Mouse (Mus musculus) midbrain, embryonic 10.5 days (tissue): ENCODE results near the gene Uaca. TPM values are rescaled to one million over a fixed set of nuclear protein-coding genes. Genes with fewer than 3 reads are reported as not detected.
A peak's percentile ranks its signal among the peaks of the same experiment; 100 is the strongest.

ENCODE experiments used
- DNase-seq: peaks from one replicate; pipeline ENCODE4 v3.0.0-alpha.2; 2017; ENCODE audit warnings: low spot score
- H3K27ac ChIP-seq: fragments of 300-500 bp; sonication (generic); replicated peaks from 2 replicates; pipeline ENCODE4 v1.5.1; 2016; ENCODE audit warnings: mild to moderate bottlenecking
- H3K27me3 ChIP-seq: fragments of 300-500 bp; sonication (generic); 2 replicates; pipeline ENCODE4 v1.6.1; 2016; ENCODE audit warnings: low read depth, mild to moderate bottlenecking; ENCODE audit not compliant: poor library complexity, severe bottlenecking
- H3K36me3 ChIP-seq: fragments of 300-500 bp; sonication (generic); 2 replicates; pipeline ENCODE4 v1.6.1; 2016; ENCODE audit warnings: mild to moderate bottlenecking, moderate library complexity
- H3K4me1 ChIP-seq: fragments of 300-500 bp; sonication (generic); 2 replicates; pipeline ENCODE4 v1.6.1; 2016
- H3K4me3 ChIP-seq: fragments of 300-500 bp; sonication (generic); 2 replicates; pipeline ENCODE4 v1.5.1; 2016; ENCODE audit warnings: mild to moderate bottlenecking, moderate library complexity
- H3K9me3 ChIP-seq: fragments of 300-500 bp; sonication (generic); replicated peaks from 2 replicates; pipeline ENCODE4 v1.6.1; 2016; ENCODE audit warnings: mild to moderate bottlenecking
- WGBS: fragments of 180-500 bp; shearing (Covaris S2); methylation state at CpG from one replicate; pipeline ENCODE4 v1.1.7; 2016; 5-methylcytosine and 5-hydroxymethylcytosine counted together
- polyA plus RNA-seq: library from polyadenylated mRNA; unstranded; fragments of >200 nt; fragmentation: Nextera tagmentation; extraction: Ambion mirVana; gene quantifications from 2 replicates; pipeline ENCODE4 v1.2.1, GENCODE M21; 2016

Uaca gene
- polyA plus RNA-seq, 1 experiment from 2014 or later: 33.1 TPM

DNA sequence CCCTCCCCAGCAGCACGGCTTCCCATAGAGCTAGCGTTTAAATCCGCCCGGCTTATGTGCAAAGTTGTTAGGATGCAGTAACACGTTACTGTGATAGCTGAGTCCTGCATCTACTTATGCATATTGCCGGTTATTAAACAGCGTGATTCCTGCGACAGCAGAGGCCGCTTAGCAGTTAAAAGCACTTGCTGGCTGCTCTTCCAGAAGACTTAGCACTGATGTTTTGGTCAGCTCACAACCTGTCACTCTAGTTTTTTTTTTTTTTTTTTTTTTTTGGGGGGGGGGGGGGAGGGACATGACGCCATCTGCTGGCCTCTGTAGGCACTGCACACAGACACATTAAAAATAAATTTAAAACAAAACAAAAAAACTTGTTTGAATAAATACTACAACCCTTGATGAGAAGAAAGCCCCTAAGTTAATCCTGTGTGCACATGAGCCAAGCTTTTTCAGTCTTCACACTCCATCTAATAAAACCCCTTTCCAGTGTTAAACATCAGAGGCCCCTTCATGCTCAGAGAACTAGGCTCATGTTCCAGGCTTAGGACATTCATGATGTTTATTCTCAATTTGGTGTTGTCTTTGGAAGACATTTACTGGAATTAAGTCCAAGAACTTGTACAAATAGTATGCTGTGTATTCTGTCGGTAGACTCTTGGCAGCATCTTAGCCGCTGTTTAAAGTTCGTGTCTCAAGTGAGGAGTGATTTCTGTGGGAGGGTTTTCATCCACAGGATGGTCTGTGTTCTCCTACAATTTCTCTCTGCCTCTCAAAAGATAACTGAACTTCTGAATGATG lies 79.1 kb downstream of the Uaca start:
- no peaks in the 10 kb centered on the region for H3K27me3 ChIP-seq
- no peak for DNase-seq
- no peak overlapping the region for H3K4me3 ChIP-seq
- peaks cover 32% of the 10 kb centered on the region for H3K4me1 ChIP-seq
- H3K36me3 ChIP-seq: peaks cover 62% of the 10 kb centered on the region
- H3K9me3 ChIP-seq: no peaks in the 10 kb centered on the region
- WGBS: 88% methylated on average over 13 of the region's 13 CpGs
- H3K27ac ChIP-seq: peak overlapping the region; percentile 42; the same call in 1 of the 2 replicates

DNA sequence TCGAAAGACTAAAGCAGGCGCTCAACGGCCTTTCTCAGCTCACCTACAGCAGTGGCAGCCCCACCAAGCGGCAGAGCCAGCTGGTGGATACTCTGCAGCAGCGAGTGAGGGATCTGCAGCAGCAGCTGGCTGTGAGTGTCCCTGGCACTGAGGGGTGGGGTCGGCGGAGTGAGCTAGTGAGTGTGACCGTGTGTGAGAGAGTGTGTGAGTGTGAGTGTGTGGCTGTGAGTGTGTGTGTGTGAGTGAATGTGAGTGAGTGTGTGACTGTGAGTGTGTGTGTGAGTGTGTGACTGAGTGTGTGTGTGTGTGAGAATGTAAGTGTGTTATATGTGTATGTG lies 79.7 kb downstream of the Uaca start:
- no peak for DNase-seq
- H3K27me3 ChIP-seq: no peaks in the 10 kb centered on the region
- WGBS: 95% methylated on average over 8 of the region's 8 CpGs
- H3K36me3 ChIP-seq: peaks cover 62% of the 10 kb centered on the region
- H3K4me1 ChIP-seq: peaks cover 32% of the 10 kb centered on the region
- H3K4me3 ChIP-seq: no peak overlapping the region
- no peaks in the 10 kb centered on the region for H3K9me3 ChIP-seq
- H3K27ac ChIP-seq: peak overlapping the region; percentile 42; the same call in 1 of the 2 replicates

DNA sequence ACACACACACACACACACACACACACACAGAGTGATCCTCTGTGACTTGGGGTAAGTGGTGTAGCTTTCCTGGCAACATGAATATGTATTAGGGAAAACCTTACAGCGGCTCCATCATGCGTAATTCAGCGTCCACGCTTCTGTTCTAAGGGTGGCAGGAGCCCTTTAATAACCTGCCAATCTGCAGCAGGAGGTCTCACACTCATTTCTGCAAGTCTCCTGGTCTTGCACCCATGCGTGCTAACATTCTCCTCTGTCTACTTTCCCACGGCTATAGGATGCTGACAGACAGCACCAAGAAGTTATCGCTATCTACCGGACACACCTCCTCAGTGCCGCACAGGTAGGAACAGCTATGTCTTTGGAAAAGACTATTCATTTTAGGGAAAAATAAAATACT lies 81.7 kb downstream of the Uaca start:
- Histone ChIP-seq H3K4me3 (no peak overlapping the region), H3K36me3 (peaks cover 57% of the 10 kb centered on the region), H3K27me3 (no peaks in the 10 kb centered on the region), H3K4me1 (peaks cover 23% of the 10 kb centered on the region; the same call in 1 of the 2 replicates), H3K9me3 (no peaks in the 10 kb centered on the region), H3K27ac (no peak overlapping the region)
- 92% methylated on average over 9 of the region's 9 CpGs for WGBS
- DNase-seq: no peak

DNA sequence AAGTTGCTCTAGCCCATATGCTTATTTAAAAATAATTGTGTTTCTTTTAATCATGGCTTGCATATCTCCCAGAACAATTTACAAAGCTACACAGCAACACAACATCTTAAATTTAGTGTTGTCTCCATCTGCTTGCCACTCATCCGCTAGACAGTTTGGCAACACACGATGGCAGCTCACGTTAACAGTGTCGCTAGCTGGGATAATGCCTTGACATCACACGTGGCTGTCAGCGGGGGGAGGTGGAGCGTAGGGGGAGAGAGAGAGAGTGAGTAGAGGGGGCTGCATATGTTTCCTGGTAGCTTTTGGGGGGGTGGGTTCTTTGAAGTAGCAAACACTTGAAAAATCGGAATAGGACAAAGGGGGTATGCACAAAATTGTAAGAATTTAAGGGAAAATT lies 82.2 kb downstream of the Uaca start:
- Histone ChIP-seq H3K4me1 (peaks cover 23% of the 10 kb centered on the region; the same call in 1 of the 2 replicates), H3K27ac (no peak overlapping the region), H3K9me3 (no peaks in the 10 kb centered on the region), H3K36me3 (peaks cover 57% of the 10 kb centered on the region), H3K27me3 (no peaks in the 10 kb centered on the region), H3K4me3 (no peak overlapping the region)
- DNase-seq: no peak
- WGBS: 86% methylated on average over 8 of the region's 8 CpGs

DNA sequence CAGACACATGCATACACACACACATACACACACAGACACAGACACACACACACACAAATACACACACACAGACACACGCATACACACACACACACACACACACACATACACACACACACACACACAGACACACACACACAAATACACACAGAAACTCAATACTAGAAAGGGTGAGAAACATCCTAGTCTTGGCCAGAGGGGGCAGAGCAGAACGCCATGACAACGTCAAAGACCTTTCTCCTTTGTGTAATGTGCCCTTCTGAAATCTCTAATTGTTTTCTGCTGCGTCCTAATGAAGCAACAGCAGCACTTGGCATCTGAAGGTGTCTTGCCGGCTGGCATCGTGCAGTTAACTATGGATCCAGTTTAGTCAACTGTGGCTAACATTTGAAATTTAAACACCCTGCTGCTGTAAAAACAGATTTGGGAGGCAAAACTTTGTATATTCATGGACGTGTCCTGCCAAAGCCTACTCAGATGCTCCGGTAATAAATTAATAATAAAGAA lies 83.8 kb downstream of the Uaca start:
- H3K9me3 ChIP-seq: no peaks in the 10 kb centered on the region
- DNase-seq: no peak
- 81% methylated on average over 8 of the region's 8 CpGs for WGBS
- H3K27me3 ChIP-seq: no peaks in the 10 kb centered on the region
- peaks cover 23% of the 10 kb centered on the region; the same call in 1 of the 2 replicates for H3K4me1 ChIP-seq
- peaks cover 54% of the 10 kb centered on the region for H3K36me3 ChIP-seq
- H3K4me3 ChIP-seq: no peak overlapping the region
- no peak overlapping the region for H3K27ac ChIP-seq

DNA sequence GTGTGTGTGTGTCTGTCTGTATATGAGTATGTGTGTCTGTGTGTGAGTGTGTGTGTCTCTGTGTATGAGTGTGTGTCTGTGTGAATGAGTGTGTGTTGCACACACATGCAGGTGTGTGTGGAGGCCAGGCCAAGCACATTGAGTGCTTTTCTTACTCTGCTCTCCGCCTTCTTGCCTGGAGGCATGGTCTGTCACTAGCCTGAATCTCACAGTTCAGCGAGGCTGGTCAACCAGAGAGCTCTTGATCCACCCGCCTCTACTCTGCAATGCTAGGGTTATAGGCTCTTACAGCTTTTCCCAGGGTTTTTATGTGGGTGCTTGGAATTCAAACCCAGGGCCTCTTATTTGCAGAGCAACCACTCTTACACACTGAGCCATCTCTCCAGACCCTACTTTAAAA lies 84.3 kb downstream of the Uaca start:
- H3K4me1 ChIP-seq: peaks cover 23% of the 10 kb centered on the region; the same call in 1 of the 2 replicates
- no peak overlapping the region for H3K4me3 ChIP-seq
- WGBS: 82% methylated on average over 3 of the region's 3 CpGs
- H3K27ac ChIP-seq: no peak overlapping the region
- no peaks in the 10 kb centered on the region for H3K9me3 ChIP-seq
- DNase-seq: no peak
- no peaks in the 10 kb centered on the region for H3K27me3 ChIP-seq
- H3K36me3 ChIP-seq: peaks cover 54% of the 10 kb centered on the region

DNA sequence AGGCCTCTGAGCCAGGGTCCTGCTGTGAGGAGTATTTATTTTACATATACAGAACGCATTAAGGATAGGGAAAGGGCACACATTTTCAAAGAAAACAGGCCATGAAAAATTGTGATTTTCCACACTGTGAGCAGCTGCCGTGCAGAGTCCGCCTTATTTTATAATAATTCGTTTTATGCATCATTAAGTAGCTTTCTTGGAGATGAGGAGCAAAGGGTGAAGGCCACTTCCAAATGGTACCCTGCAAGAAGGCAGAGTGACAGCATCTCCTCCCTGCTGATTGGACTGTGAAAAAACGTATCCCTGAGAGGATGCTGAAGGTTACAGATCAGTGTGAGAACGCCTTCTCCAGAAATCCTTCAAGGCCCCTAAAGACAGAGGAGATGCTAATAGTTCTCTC lies 90.8 kb downstream of the Uaca start:
- Histone ChIP-seq H3K36me3 (peaks cover 20% of the 10 kb centered on the region), H3K9me3 (no peaks in the 10 kb centered on the region), H3K27me3 (peaks cover 18% of the 10 kb centered on the region; the same call in 1 of the 2 replicates), H3K27ac (no peak overlapping the region), H3K4me1 (peaks cover 28% of the 10 kb centered on the region), H3K4me3 (no peak overlapping the region)
- 66% methylated on average over 6 of the region's 6 CpGs for WGBS
- DNase-seq: no peak

DNA sequence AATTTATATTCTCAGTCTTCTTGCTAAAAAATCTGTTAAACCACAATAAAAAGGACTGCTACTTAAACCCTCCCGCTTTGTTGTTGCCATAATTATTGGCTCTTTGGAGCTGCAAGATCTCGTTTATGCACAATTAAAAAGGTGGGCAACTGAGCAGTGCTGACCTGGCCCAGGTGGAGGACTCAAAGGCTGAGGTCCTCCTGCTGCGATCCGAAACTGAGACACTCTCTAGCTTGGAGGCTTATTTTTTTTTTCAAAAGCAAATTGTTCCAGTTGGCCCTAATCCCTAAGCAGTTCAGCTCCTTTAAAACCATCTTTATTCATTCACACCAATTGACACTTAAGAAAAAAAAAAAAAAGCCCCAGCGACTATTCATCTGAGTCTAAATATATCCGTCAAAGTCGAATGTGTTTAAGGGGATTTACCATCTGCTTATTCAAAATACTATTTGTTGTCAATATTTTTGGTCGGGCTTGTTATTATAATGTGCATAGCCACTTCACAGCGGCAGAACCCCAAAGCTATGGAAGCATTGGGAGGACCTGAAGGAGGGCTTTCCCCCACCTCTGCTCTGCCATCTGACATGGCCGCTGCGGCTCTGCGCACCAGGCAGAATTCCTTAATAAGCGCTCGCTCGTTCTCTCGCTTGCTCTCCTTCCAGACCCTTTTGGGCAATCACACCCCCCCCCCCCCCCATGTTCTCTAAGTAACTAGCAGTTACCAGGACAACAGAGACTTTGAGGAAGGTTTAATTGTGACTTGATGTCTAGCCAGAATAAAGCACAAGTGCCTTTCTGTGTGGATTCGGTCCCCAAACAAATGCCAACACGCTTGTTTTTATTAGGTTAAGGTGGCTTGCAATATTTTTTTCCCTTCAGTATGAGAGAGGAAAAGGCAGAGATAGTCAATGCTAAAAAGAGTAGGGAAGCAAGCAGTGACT lies 92.4 kb downstream of the Uaca start:
- H3K9me3 ChIP-seq: no peaks in the 10 kb centered on the region
- H3K27ac ChIP-seq: peak overlapping the region; percentile 56
- H3K4me3 ChIP-seq: peak overlapping the region; percentile 26; the same call in 1 of the 2 replicates
- DNase-seq: peak; percentile 66
- peaks cover 9% of the 10 kb centered on the region for H3K36me3 ChIP-seq
- peaks cover 22% of the 10 kb centered on the region; the same call in 1 of the 2 replicates for H3K27me3 ChIP-seq
- peaks cover 30% of the 10 kb centered on the region for H3K4me1 ChIP-seq
- WGBS: 30% methylated on average over 18 of the region's 18 CpGs

DNA sequence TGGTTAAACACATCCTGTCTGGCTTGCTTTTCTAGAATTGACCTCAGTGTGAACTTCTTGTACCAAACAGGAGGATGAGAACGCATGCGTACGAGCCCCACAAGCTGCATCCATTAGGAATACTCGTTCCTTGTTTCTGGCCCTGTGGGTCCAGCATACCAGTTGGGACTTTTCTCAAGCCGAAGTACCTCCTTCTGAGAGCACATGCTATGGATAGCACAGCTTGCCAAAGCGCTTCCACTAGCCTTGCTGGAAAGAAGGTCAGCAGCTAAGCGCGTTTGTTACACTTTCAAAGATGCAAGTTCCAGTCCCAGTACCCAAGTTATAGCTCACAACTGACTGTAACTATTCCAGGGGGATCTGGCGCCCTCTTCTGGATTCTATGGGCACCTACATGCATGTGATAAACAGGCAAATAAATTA lies 93.1 kb downstream of the Uaca start:
- Histone ChIP-seq H3K4me3 (0 out of 2 replicates have a peak overlapping the region, but pooled peaks have one; percentile 26), H3K27ac (peak overlapping the region; percentile 56), H3K27me3 (peaks cover 22% of the 10 kb centered on the region; the same call in 1 of the 2 replicates), H3K9me3 (no peaks in the 10 kb centered on the region), H3K4me1 (peaks cover 33% of the 10 kb centered on the region), H3K36me3 (peaks cover 7% of the 10 kb centered on the region)
- no peak for DNase-seq
- WGBS: 66% methylated on average over 9 of the region's 9 CpGs

DNA sequence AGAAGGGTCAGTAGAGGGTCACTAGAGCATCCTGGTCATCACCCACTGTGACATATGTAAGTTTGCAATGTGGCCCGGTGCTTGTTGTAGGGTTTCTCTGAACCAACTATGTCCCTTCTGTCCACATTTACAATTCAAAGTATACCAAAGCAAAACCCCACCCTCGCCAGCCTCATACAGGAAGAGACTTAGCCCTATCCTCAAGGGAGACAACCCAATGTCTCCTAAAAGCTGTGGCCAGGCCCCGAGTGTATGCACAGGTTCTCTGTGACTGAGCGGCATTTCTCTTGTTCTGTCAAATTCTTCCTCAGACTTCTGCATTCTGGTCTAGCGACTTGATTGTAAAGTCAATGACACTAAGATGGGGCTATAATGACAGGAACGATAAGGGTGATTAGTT lies 99.2 kb downstream of the Uaca start:
- 86% methylated on average over 6 of the region's 6 CpGs for WGBS
- H3K27me3 ChIP-seq: peaks cover 41% of the 10 kb centered on the region

DNA sequence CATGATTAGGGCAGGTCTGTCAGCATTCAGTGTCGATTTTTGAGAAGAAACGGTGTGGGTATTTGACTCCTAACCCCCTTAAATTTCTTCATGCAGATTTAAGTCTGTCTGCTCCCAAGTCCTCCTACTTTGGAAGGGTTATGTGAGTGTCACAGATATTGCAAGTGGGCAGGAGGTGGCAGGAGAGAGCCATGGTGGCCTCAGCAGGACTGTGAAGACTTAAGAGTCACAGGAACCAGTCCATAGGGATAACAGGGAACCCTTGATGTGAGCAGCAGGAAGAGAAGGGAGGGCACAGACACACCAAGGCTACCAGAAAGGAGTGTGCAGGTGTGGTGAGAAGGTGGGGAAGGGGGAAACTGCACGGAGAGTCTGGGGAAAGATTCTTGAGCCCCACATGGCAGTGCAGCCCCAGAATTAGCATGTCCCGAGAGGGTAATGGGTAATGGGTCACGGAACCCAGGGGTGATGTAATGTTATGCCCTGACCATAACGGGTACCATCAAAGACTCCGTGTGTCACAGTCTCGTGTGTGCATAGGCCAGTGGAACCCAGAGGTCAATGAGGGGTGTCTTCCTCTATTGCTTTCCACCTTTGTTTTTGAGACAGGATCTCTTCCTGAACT lies 101.3 kb downstream of the Uaca start:
- Histone ChIP-seq H3K27me3 (peaks cover 30% of the 10 kb centered on the region), H3K36me3 (no peaks in the 10 kb centered on the region), H3K27ac (no peak overlapping the region), H3K9me3 (no peaks in the 10 kb centered on the region), H3K4me3 (no peak overlapping the region), H3K4me1 (peaks cover 33% of the 10 kb centered on the region)
- WGBS: 64% methylated on average over 8 of the region's 8 CpGs
- DNase-seq: peak; percentile 53

More for the DNA sequence above, 99.2 kb downstream of the Uaca start:
- no peaks in the 10 kb centered on the region for H3K36me3 ChIP-seq
- no peak overlapping the region for H3K27ac ChIP-seq
- no peaks in the 10 kb centered on the region for H3K9me3 ChIP-seq
- no peak overlapping the region for H3K4me3 ChIP-seq
- DNase-seq: no peak
- H3K4me1 ChIP-seq: peaks cover 15% of the 10 kb centered on the region

DNA sequence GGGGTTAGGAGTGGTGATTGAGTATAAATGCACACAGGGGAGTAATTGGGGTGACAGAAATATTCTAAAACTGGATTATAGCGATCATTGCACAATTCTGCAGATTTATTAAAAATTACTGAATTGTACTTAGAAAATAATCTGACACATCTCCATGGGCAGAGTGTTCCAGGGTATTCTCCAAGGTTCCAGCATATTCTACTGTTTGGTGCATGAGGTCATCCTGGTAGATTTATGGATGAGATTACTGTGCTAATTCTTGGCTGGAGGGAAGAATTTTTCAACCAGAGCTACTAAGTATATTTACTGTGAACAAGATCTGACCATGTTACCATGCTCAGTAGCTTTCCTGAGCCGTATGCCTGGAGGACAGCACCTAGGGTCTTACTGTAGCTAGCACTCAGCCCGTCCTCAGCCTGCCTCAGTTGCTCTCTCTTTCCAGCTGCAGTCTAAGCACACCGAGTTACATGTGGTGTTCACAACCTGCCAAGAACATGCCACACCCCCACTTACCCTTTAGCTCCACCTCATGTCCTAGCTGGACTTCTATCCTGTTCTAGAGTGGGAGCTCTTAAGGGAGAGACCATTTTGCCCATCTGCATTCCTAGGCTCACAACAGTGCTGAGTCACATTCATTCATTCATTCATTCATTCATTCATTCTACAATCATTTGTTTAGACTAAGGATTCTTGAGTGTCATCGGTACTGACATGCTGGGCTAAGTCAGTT lies 104.1 kb downstream of the Uaca start:
- no peak for DNase-seq
- Histone ChIP-seq H3K9me3 (no peaks in the 10 kb centered on the region), H3K27ac (no peak overlapping the region), H3K4me3 (no peak overlapping the region), H3K27me3 (peaks cover 31% of the 10 kb centered on the region), H3K36me3 (no peaks in the 10 kb centered on the region), H3K4me1 (peaks cover 28% of the 10 kb centered on the region)
- 91% methylated on average over 5 of the region's 5 CpGs for WGBS
